Mouse (Mus musculus): ENCODE measurements around the gene Edem1. TPM values are rescaled to one million over a fixed set of nuclear protein-coding genes. Genes with fewer than 3 reads are reported as not detected.
A peak's percentile ranks its signal among the peaks of the same experiment; 100 is the strongest.

Edem1 gene
- polyA plus RNA-seq, 1 experiment from 2014 or later = 18.5 TPM

GRCm38 (mm10) chr6:108832170-108832569 lies 3.7 kb downstream of the Edem1 start:
- H3K4me1 ChIP-seq (replicated peaks) = peaks cover 83% of the 10 kb centered on the region

GRCm38 (mm10) chr6:108832989-108833388 lies 4.5 kb downstream of the Edem1 start:
- H3K27me3 ChIP-seq = no peaks in the 10 kb centered on the region
- peaks cover 9% of the 10 kb centered on the region; the same call in 1 of the 2 replicates for H3K36me3 ChIP-seq (replicated peaks)
- no peaks in the 10 kb centered on the region for H3K9me3 ChIP-seq (replicated peaks)
- no peak overlapping the region for H3K9ac ChIP-seq
- H3K4me2 ChIP-seq = no peak overlapping the region
- H3K4me1 ChIP-seq (replicated peaks) = peaks cover 80% of the 10 kb centered on the region
- no peak overlapping the region for H3K4me3 ChIP-seq (replicated peaks)
- no peak for ATAC-seq (ENCODE audit: insufficient read depth)
- 16% methylated on average over 6 of the region's 6 CpGs for WGBS (ENCODE audit: insufficient replicate concordance)
- no peak overlapping the region for H3K27ac ChIP-seq (replicated peaks)

More at GRCm38 (mm10) chr6:108832170-108832569, 3.7 kb downstream of the Edem1 start:
- Histone ChIP-seq H3K27ac (replicated peaks) (0 out of 2 replicates have a peak overlapping the region, but pooled peaks have one; percentile 3), H3K4me3 (replicated peaks) (no peak overlapping the region), H3K9me3 (replicated peaks) (no peaks in the 10 kb centered on the region), H3K4me2 (no peak overlapping the region), H3K36me3 (replicated peaks) (peaks cover 2% of the 10 kb centered on the region; the same call in 1 of the 2 replicates), H3K9ac (no peak overlapping the region), H3K27me3 (no peaks in the 10 kb centered on the region)
- 36% methylated on average over 1 of the region's 1 CpGs for WGBS (ENCODE audit: insufficient replicate concordance)
- ATAC-seq (ENCODE audit: insufficient read depth) = no peak

- 33% methylated on average over 8 of the region's 8 CpGs for WGBS (ENCODE audit: insufficient replicate concordance)
- Histone ChIP-seq H3K27ac (replicated peaks) (peak overlapping the region; percentile 54), H3K4me1 (replicated peaks) (peaks cover 72% of the 10 kb centered on the region), H3K27me3 (no peaks in the 10 kb centered on the region), H3K9me3 (replicated peaks) (no peaks in the 10 kb centered on the region), H3K4me3 (replicated peaks) (no peak overlapping the region), H3K4me2 (peak overlapping the region; percentile 4), H3K36me3 (replicated peaks) (peaks cover 16% of the 10 kb centered on the region; the same call in 1 of the 2 replicates), H3K9ac (no peak overlapping the region)
- no peak for ATAC-seq (ENCODE audit: insufficient read depth)
These were observed 5.7 kb downstream of the Edem1 start for GRCm38 (mm10) chr6:108833963-108834697.

GRCm38 (mm10) chr6:108835765-108836691 lies 7.6 kb downstream of the Edem1 start:
- Histone ChIP-seq H3K4me1 (replicated peaks) (peaks cover 60% of the 10 kb centered on the region), H3K4me2 (peak overlapping the region; percentile 42)
- 61% methylated on average over 16 of the region's 16 CpGs for WGBS (ENCODE audit: insufficient replicate concordance)

GRCm38 (mm10) chr6:108837081-108837480 lies 8.6 kb downstream of the Edem1 start:
- 67% methylated on average over 4 of the region's 4 CpGs for WGBS (ENCODE audit: insufficient replicate concordance)
- peaks cover 37% of the 10 kb centered on the region for H3K36me3 ChIP-seq (replicated peaks)
- no peaks in the 10 kb centered on the region for H3K27me3 ChIP-seq
- no peaks in the 10 kb centered on the region for H3K9me3 ChIP-seq (replicated peaks)
- peak overlapping the region; percentile 42 for H3K4me2 ChIP-seq
- ATAC-seq (ENCODE audit: insufficient read depth) = no peak
- no peak overlapping the region for H3K4me3 ChIP-seq (replicated peaks)
- H3K4me1 ChIP-seq (replicated peaks) = peaks cover 51% of the 10 kb centered on the region
- no peak overlapping the region for H3K9ac ChIP-seq
- H3K27ac ChIP-seq (replicated peaks) = peak overlapping the region; percentile 55

More at GRCm38 (mm10) chr6:108835765-108836691, 7.6 kb downstream of the Edem1 start:
- Histone ChIP-seq H3K27ac (replicated peaks) (peak overlapping the region; percentile 55), H3K9me3 (replicated peaks) (no peaks in the 10 kb centered on the region), H3K9ac (no peak overlapping the region), H3K27me3 (no peaks in the 10 kb centered on the region), H3K36me3 (replicated peaks) (peaks cover 28% of the 10 kb centered on the region), H3K4me3 (replicated peaks) (no peak overlapping the region)
- ATAC-seq (ENCODE audit: insufficient read depth) = peak; percentile 78

- 57% methylated on average over 4 of the region's 4 CpGs for WGBS (ENCODE audit: insufficient replicate concordance)
- no peak overlapping the region for H3K4me3 ChIP-seq (replicated peaks)
- H3K4me1 ChIP-seq (replicated peaks) = peaks cover 42% of the 10 kb centered on the region
- H3K36me3 ChIP-seq (replicated peaks) = peaks cover 40% of the 10 kb centered on the region
- no peaks in the 10 kb centered on the region for H3K9me3 ChIP-seq (replicated peaks)
- no peak for ATAC-seq (ENCODE audit: insufficient read depth)
- H3K27ac ChIP-seq (replicated peaks) = no peak overlapping the region
- H3K4me2 ChIP-seq = no peak overlapping the region
- H3K9ac ChIP-seq = no peak overlapping the region
- H3K27me3 ChIP-seq = no peaks in the 10 kb centered on the region
These were observed 9.5 kb downstream of the Edem1 start for GRCm38 (mm10) chr6:108837958-108838357.

GRCm38 (mm10) chr6:108839432-108839831 lies 11.0 kb downstream of the Edem1 start:
- Histone ChIP-seq H3K27ac (replicated peaks) (no peak overlapping the region), H3K4me3 (replicated peaks) (no peak overlapping the region), H3K4me2 (no peak overlapping the region), H3K9ac (no peak overlapping the region), H3K9me3 (replicated peaks) (no peaks in the 10 kb centered on the region), H3K36me3 (replicated peaks) (peaks cover 51% of the 10 kb centered on the region), H3K4me1 (replicated peaks) (peaks cover 28% of the 10 kb centered on the region), H3K27me3 (no peaks in the 10 kb centered on the region)
- 69% methylated on average over 4 of the region's 4 CpGs for WGBS (ENCODE audit: insufficient replicate concordance)
- no peak for ATAC-seq (ENCODE audit: insufficient read depth)

- H3K9me3 ChIP-seq (replicated peaks) = no peaks in the 10 kb centered on the region
- ATAC-seq (ENCODE audit: insufficient read depth) = no peak
- H3K4me1 ChIP-seq (replicated peaks) = peaks cover 14% of the 10 kb centered on the region
- H3K4me2 ChIP-seq = no peak overlapping the region
- 78% methylated on average over 8 of the region's 8 CpGs for WGBS (ENCODE audit: insufficient replicate concordance)
- peaks cover 61% of the 10 kb centered on the region for H3K36me3 ChIP-seq (replicated peaks)
- H3K9ac ChIP-seq = no peak overlapping the region
- no peaks in the 10 kb centered on the region for H3K27me3 ChIP-seq
- no peak overlapping the region for H3K4me3 ChIP-seq (replicated peaks)
- no peak overlapping the region for H3K27ac ChIP-seq (replicated peaks)
These were observed 12.6 kb downstream of the Edem1 start for GRCm38 (mm10) chr6:108840861-108841640.

- no peak overlapping the region for H3K9ac ChIP-seq
- H3K27me3 ChIP-seq = no peaks in the 10 kb centered on the region
- H3K4me2 ChIP-seq = no peak overlapping the region
- H3K9me3 ChIP-seq (replicated peaks) = no peaks in the 10 kb centered on the region
- no peak overlapping the region for H3K27ac ChIP-seq (replicated peaks)
- 56% methylated on average over 1 of the region's 1 CpGs for WGBS (ENCODE audit: insufficient replicate concordance)
- no peak for ATAC-seq (ENCODE audit: insufficient read depth)
- peaks cover 67% of the 10 kb centered on the region for H3K36me3 ChIP-seq (replicated peaks)
- H3K4me1 ChIP-seq (replicated peaks) = no peaks in the 10 kb centered on the region
- H3K4me3 ChIP-seq (replicated peaks) = no peak overlapping the region
These were observed 15.2 kb downstream of the Edem1 start for GRCm38 (mm10) chr6:108843664-108844063.

GRCm38 (mm10) chr6:108844093-108844492 lies 15.7 kb downstream of the Edem1 start:
- Histone ChIP-seq H3K4me2 (no peak overlapping the region), H3K4me3 (replicated peaks) (no peak overlapping the region), H3K27me3 (no peaks in the 10 kb centered on the region), H3K4me1 (replicated peaks) (no peaks in the 10 kb centered on the region), H3K36me3 (replicated peaks) (peaks cover 69% of the 10 kb centered on the region), H3K27ac (replicated peaks) (no peak overlapping the region), H3K9me3 (replicated peaks) (no peaks in the 10 kb centered on the region), H3K9ac (no peak overlapping the region)
- WGBS (ENCODE audit: insufficient replicate concordance) = 55% methylated on average over 3 of the region's 3 CpGs
- no peak for ATAC-seq (ENCODE audit: insufficient read depth)

Measured in liver, embryonic 15.5 days (tissue).